Mouse (Mus musculus) spleen, postnatal 36 days (tissue): Measurements from ENCODE around the gene Fam124a.
"Not testable (repeated sequence)": the region's sequence is repeated elsewhere in the genome, so short reads cannot be mapped to it uniquely, and the experiment has no call there.

Experiments used
- DNase-seq, 2 experiments: peaks; one replicate each; pipeline ENCODE4 v3.0.0; 2022; ENCODE audit warnings: low spot score in 2 of 2, mixed read lengths in 1 of 2

Gene Fam124a

GRCm38 (mm10) chr14:62555309-62555829 lies at the start of gene Fam124a:
Fam124a (plus strand) TSS chr14:62555737.
- DNase-seq = peak; percentile 6 to 9

DNA sequence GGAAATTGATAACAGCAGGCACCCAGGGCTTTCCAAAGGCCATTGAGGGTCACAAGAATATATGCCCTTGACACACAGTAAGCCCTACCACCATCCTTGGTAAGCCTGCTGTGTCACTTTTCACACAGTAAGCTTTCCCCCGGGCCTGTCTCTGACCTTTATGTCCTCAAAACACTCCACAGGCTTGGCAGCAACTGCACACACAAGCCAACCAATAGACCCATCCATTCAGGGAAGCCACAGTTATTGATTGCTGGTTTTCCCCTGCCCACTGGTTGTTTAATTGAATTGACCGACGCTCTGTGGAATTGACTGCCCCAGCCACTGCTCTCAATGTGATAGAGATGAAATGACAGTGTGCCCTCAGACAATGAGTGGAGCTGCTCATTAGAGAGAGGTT lies 49.3 kb upstream of the Fam124a start:
- no peak for DNase-seq

- DNase-seq = no peak
These were observed 46.2 kb upstream of the Fam124a start for GRCm38 (mm10) chr14:62509350-62509749.

- DNase-seq = no peak
These were observed 42.7 kb upstream of the Fam124a start for GRCm38 (mm10) chr14:62512845-62513244.

- DNase-seq = no peak
These were observed 24.6 kb upstream of the Fam124a start for GRCm38 (mm10) chr14:62530951-62531350.

DNA sequence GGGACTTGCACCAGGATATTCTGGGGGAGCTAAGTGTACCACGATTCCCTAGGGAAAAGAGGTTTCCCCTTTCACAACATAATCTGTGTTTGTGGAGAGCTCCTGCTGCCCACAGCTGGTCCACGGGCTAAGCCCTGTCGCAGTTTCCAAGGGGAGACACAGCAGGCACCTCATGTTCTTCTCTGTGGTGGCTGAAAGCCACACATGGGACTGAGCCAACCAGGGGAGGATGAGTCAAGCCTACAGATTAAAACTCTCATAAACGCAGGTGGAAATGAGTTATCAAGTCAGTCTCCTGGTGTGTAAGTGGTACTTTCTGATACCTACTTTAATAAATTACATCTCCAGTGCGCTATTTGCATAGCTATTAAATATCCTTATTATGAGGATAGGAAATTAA lies 19.4 kb upstream of the Fam124a start:
- no peak for DNase-seq

DNA sequence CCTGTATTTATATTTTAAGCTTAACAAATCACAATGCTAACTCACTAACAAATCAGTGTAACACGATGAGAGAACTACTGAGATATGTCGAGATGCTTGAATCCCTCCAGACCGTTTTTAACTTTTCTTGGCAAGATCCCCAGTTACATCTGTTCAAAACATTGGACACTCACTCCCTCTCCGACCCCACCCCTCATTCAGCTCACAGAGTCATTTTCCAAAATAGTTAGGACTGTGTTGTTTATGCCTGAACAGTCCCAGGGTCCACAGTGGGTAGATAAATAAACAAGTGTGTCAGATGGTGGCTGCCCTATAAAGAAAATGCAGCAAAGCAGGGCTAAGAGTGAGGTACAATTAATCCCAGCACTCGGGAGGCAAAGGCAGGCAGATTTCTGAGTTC lies 18.5 kb upstream of the Fam124a start:
- no peak for DNase-seq

DNA sequence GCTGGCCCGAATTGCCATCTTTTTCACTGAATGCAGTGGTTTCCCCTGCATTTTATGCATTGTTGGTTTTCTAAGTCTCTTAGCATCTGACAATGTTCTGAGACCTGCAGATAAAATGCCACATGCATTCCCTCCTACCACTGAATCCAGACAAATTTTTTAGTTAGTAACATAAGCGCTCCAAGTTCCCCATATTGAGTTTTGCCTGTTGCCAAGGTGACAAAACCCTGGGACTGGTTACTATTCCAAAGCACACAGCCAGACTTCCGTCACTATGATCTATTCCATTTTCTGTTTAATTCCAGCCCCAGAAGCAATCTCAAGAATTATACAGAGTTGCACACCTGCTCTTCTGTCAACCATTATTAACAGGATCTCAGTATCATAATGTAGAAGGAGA lies 15.7 kb upstream of the Fam124a start:
- no peak for DNase-seq

GRCm38 (mm10) chr14:62541751-62542150 lies 13.8 kb upstream of the Fam124a start:
- DNase-seq = no peak

GRCm38 (mm10) chr14:62546296-62546695 lies 9.2 kb upstream of the Fam124a start:
- no peak for DNase-seq

GRCm38 (mm10) chr14:62546746-62547145 lies 8.8 kb upstream of the Fam124a start:
- no peak for DNase-seq

GRCm38 (mm10) chr14:62550121-62550520 lies 5.4 kb upstream of the Fam124a start:
- no peak for DNase-seq

DNA sequence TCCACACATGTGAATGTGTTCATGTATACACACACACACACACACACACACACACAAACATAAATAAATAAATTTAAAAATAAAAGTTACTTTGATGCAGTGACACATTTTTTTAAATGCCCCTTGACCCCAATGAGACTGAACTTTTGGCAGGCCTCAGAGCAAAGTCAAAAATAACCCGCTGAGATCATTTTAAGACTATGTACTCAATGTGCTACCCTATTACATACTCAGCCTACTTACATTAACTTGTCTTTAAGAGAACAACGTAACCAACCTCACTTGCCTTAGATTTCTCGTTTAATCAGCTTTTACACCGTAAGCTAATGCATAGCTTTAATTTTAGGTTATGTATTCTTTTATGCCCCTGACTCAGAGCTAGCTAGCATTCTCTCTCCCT lies 2.8 kb upstream of the Fam124a start:
- DNase-seq = no peak

- DNase-seq = no peak
These were observed 1.8 kb upstream of the Fam124a start for GRCm38 (mm10) chr14:62553786-62554185.

- no peak for DNase-seq
These were observed 588 bp downstream of the Fam124a start for GRCm38 (mm10) chr14:62555840-62556810.

DNA sequence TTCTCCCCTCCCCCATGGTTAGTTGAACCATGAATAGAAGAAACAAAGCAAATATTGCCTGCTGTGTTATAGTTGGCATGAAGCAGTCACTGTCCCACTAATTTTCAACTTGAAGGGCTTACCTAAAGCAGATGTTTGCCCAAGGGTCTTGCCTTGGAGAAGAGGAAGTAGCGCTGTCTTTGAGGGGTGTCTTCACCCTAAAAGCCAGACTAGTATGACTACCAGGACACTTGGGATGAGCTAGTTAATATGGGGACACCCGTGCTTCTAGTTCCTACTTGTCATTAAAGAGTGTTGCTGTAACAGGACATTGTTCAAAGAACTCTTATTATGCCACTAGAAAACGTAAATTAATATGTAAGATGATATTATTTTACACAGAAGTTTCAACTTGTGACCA lies 1.6 kb downstream of the Fam124a start:
- no peak for DNase-seq

DNA sequence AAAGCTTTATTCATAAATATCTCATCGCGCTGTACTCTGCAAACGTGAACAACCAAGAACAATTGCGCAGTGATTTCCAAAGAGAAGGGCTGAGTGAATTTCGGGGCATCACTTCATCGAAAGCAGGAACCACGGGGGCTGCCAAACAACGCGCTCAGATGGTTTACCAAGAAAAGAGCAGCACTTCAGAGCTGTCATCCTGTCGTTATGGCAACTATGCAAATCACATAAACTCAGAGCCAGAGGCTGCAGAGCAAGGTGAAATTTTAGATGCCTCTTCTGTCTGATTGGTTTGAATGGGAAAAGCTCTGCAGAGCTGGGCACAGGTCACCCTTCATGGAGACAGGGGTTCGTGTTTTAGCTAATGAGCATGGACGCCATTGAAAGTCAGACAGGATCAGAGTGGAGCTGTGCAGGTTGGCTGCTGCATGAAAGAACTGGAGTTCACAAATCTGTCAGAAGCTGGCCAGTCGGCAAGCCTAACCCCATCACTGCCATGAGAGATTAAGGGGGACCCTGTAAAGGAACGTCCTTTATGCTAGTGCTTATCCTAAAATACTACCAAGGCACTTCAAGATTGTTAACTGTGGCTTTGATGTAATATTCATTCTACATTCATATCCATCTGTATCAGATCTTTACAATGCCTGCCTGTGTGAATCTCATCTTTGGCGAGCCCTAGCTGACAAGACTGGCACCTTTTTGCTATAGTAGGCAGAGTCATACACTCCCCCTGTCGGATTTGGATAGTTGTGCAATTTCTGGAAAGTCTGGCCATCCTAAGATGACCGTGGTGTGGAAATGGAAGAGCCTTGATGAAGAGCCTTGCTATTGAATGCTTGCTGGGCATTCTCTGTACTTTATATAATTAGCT lies 6.6 kb downstream of the Fam124a start:
- no peak for DNase-seq

DNA sequence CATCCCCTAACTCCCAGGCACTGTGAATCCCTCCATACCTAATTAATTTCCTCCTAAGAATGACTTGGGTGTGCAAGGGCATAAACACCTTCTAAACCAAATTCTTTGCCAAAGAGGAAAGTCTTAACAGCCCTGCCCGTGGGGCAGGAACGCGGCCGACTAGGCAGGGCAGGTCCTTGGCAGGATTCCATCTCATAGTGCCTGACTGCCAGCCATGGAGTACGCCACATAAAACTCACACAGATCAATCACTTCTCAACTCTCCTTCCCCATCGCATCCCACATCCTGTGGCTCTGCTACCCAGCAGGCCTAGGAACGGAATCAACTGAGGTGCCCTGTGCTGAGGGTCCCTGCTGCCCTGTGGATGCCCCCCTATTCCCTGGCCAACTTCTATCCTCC lies 8.1 kb downstream of the Fam124a start:
- DNase-seq = no peak

GRCm38 (mm10) chr14:62566821-62567220 lies 11.3 kb downstream of the Fam124a start, which contains the start of gene Gm4131:
Gm4131 (minus strand) TSS chr14:62566921.
- DNase-seq = not testable (repeated sequence)

- no peak for DNase-seq
These were observed 13.9 kb downstream of the Fam124a start for GRCm38 (mm10) chr14:62569463-62569862.

- DNase-seq = no peak
These were observed 14.8 kb downstream of the Fam124a start for GRCm38 (mm10) chr14:62570299-62570698.

DNA sequence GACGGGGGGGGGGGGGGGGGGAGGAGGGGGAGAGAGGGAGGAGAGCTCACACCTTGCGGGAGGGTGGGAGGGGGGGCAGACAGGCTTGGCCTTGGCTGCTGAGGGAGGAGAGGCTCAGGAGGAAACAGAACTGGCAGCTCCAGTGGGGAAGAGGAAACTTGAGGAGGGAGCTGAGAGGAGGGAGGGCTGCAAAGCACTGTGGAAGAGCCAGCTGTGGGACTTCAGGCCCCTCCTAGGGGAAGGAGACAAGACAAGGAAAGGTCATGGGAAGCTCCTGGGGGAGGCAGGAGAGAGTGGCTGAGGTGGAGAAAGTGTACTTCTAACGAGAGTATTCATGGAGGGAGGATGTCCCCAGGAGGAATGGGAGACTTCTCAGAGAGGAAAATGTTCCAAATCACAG lies 17.9 kb downstream of the Fam124a start:
- DNase-seq = no peak
